Mouse (Mus musculus) mouse embryonic stem cell (cell line): ENCODE results near the gene Irf3.
"Not testable (repeated sequence)": the region's sequence is repeated elsewhere in the genome, so short reads cannot be mapped to it uniquely, and the experiment has no call there.

Experiments
- in situ Hi-C, 2 experiments: fragments of 300-500 bp; cut with MboI; formaldehyde crosslinking; loops; 1 replicate in 1 of 2; 3 replicates in 1 of 2; pipeline ENCODE4 v1.14.3; 2019 to 2020; ENCODE audit warnings: low sequenced_read_pairs in 2 of 2, low pct_unique_long_range_greater_than_20kb in 1 of 2, mixed read lengths in 1 of 2; ENCODE audit not compliant: unreplicated experiment in 1 of 2

Gene Irf3

DNA sequence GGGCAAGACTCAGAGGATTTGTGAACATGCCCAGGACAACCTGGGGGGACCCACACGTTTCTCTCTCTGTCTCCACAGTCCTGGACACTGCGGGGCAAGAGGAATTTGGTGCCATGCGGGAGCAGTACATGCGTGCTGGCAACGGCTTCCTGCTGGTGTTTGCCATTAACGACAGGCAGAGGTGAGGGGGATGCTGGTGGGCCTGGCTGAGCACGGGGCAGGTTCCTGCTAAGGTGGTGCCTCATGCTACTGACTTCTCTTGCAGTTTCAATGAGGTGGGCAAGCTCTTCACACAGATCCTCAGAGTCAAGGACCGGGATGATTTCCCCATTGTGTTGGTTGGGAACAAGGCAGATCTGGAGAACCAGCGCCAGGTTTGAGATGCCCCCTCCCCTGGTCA is 22.8 kb downstream of the Irf3 start:
- in situ Hi-C loops: no loop called here

DNA sequence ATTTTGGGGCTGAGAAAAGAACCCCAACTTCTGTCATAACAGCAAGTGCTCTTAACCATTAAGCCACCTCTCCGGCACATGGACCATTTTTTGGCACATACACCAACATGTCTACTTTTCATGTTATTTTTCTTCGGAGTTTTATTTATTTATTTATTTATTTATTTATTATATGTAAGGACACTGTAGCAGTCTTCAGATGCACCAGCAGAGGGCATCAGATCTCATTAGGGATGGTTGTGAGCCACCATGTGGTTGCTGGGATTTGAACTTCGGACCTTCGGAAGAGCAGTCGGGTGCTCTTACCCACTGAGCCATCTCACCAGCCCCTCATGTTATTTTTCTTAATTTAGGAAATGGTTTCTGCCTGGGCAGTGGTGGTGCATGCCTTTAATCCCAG is 26.3 kb downstream of the Irf3 start:
- in situ Hi-C loops: not testable (repeated sequence)

GRCm38 (mm10) chr7:45024281-45025248 is 27.1 kb downstream of the Irf3 start:
- in situ Hi-C loops: no loop called here

DNA sequence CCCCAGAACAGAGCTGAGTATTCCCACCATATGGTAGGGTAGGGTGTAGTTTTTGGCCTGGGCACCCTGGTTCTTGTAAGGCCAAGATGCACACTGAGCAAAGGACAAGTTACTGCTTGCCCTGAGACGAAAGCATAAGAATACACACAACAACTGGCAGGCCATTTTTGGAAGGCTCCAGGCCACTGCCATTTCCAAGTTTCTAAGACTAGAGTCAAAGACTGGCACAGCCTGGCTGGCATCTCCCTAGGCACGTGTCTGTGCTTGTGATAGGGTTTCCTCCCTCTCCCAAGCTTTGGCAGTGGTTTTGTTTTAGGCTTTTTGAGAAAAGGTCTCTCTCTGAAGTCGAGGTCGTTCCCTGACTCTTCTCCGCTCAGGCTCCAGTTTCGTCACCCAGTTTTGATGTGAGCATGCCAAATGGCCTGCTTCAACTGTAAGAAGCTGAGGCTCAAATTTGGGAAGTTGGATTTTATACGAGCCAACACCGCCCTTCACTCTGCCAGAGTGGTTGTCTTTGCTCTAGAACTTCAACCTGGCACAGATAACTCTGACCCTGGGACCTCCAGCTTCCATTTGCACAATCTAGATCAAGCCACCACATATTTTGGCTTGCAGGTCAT is 28.3 kb downstream of the Irf3 start:
- in situ Hi-C loops: no loop called here

GRCm38 (mm10) chr7:45026256-45026655 is 28.8 kb downstream of the Irf3 start:
- in situ Hi-C loops: no loop called here

DNA sequence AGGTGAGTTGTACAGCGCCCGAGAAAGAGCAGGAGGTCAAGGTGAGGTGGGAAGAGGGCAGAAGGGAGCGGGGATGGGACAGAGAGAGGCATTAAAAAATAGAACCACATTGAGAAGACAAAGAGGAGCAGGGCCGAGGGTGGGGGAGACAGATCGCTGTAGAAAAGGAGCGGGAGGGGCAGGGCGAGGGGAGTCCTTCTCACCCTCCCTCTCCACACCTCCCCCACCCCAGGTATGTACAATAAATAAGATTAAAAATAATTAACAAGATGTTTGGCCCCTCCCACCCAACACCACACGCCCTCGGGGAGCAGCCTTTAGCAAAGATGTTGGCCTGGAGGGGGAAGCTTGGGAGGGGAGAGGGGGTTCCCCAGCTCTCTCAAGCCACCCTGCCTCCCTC is 30.3 kb downstream of the Irf3 start:
- in situ Hi-C loops: no loop called here

- in situ Hi-C loops: no loop called here
Observed at GRCm38 (mm10) chr7:45028351-45028750, 30.9 kb downstream of the Irf3 start.

- in situ Hi-C loops: no loop called here
Observed at GRCm38 (mm10) chr7:45029995-45030394, 32.5 kb downstream of the Irf3 start.

DNA sequence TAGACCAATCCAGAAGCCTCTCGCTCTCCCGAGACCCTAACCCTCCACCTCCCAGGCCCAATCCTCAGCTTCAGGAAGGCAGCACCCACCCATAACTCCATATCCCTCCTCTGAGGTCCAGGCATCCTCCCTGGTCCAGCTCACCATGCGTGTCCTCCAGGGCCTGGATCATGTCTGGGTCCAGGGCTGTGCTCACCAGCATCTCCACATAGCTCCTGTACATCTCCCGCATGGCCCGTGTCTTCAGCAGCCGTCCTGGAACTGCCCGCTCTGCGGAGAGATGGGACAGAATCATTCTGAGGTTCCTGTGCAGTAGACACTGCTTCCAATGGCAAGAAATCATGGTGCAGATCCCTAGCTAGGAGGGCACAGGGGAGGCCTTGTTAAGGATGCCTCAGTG is 33.4 kb downstream of the Irf3 start:
- in situ Hi-C loops: no loop called here

GRCm38 (mm10) chr7:45033722-45034359 is 36.4 kb downstream of the Irf3 start:
- in situ Hi-C loops: no loop called here

DNA sequence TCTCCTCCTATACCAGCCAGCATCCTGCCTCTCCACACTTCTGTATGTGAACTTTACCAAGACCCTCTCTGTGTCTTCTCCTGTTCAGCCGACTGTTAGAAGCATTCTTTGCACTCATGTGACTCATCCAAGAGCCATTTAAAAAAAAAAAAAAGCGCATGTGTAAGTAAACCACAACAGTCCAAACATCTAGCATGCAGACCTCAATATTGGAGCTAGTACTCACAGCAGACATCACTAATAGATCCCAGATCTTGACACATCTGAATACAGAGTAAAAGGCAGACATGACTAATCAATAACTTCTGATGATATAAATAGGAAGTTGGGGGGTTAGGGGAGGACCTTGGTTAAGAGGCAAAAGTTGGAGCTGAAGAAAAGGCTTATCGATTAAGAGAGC is 38.2 kb downstream of the Irf3 start:
- in situ Hi-C loops: no loop called here

DNA sequence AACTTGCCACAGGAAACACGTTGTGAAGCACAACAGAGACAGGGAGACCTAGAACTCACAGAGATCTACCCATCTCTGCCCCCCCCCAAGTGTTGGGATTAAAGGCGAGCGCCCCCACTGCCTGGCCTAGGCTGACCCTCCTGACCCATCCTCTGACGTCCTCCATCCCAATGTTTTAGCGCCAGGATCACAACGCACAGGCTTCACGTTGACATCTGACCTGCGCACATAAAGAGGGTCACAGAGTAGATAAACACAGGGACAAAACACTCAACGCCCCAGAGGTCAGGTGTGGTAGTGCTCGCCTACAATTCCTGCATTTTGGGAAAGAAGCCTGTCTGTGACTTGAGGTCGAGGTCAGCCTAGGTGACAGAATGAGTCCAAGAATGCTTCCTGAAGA is 39.3 kb downstream of the Irf3 start:
- in situ Hi-C loops: no loop called here

GRCm38 (mm10) chr7:45037720-45038361 is 40.4 kb downstream of the Irf3 start:
- in situ Hi-C loops: no loop called here

GRCm38 (mm10) chr7:45038411-45038810 is 41.0 kb downstream of the Irf3 start:
- in situ Hi-C loops: no loop called here

DNA sequence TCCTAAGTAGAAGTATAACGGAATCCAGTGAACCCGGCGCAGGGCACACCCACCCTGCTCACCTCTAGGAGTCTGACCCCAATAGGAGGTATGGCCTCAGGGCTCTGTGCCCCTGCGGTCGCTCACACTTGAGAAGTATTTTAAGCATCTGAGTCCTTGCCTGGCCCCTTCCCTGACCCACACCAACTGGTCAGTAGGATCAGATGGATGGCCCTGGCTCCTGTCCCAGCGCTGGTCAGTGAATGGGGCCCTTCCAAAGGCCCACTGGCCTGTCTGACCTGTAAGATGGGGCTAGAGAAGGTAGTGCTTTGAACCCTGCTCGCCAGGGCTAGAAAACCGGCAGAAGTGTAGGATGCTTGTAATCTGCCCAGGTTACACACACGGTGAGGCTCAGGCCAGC is 43.4 kb downstream of the Irf3 start:
- in situ Hi-C loops: no loop called here

DNA sequence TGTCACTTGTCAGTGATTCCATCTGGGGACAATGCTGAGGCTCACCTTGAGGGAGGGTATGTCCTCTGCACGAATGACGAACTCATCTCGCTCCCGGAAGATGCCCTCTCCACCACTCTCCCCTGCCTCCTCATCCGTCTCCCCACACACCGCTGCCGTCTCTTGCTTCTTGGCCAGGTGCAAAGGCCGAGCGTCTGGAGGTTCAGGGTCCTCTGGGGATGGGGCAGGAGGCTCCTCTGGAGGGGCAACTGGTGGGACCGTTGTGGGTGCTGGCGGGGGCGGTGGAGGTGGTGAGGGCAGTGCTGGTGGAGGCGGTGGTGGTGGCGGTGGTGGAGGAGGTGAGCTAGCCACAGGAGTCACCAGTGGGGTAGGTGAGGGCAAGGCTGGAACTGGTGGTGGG is 45.9 kb downstream of the Irf3 start:
- in situ Hi-C loops: no loop called here

- in situ Hi-C loops: no loop called here
Observed at GRCm38 (mm10) chr7:45045741-45046140, 48.3 kb downstream of the Irf3 start.

- in situ Hi-C loops: no loop called here
Observed at GRCm38 (mm10) chr7:45046853-45047350, 49.5 kb downstream of the Irf3 start.

GRCm38 (mm10) chr7:45047491-45047890 is 50.0 kb downstream of the Irf3 start:
- in situ Hi-C loops: no loop called here
